Mouse (Mus musculus) kidney, embryonic 16.5 days (tissue): ENCODE measurements around the gene Tmem87b. TPM values are rescaled to one million over a fixed set of nuclear protein-coding genes. Genes with fewer than 3 reads are reported as not detected.

ENCODE experiments used
- ATAC-seq: fragments of 200-750 bp; cut with Nextera tagmentation; 2 replicates; pipeline ENCODE4 v1.8.0; 2017; ENCODE audit warnings: moderate TSS enrichment; ENCODE audit not compliant: low FRiP score, low TSS enrichment
- H3K27ac ChIP-seq: fragments of 300-500 bp; sonication (generic); 2 replicates; pipeline ENCODE4 v1.5.1; 2014; ENCODE audit warnings: low read length
- H3K27me3 ChIP-seq: fragments of 300-500 bp; sonication (generic); 2 replicates; pipeline ENCODE4 v1.6.1; 2014; ENCODE audit warnings: low read length, control low read depth, mixed read lengths; ENCODE audit not compliant: insufficient read depth
- H3K36me3 ChIP-seq: fragments of 300-500 bp; sonication (generic); 2 replicates; pipeline ENCODE4 v1.6.1; 2014; ENCODE audit warnings: low read length, control low read depth, mixed read lengths; ENCODE audit not compliant: insufficient read depth
- H3K4me1 ChIP-seq: fragments of 300-500 bp; sonication (generic); 2 replicates; pipeline ENCODE4 v1.6.1; 2014; ENCODE audit warnings: low read length, control low read depth, mixed read lengths; ENCODE audit not compliant: insufficient read depth
- H3K4me2 ChIP-seq: fragments of 300-500 bp; sonication (generic); replicated peaks from 2 replicates; pipeline ENCODE4 v1.6.1; 2014; ENCODE audit warnings: low read depth, low read length
- H3K4me3 ChIP-seq: fragments of 300-500 bp; sonication (generic); 2 replicates; pipeline ENCODE4 v1.5.1; 2014; ENCODE audit warnings: mild to moderate bottlenecking, low read length
- H3K9ac ChIP-seq: fragments of 300-500 bp; sonication (generic); replicated peaks from 2 replicates; pipeline ENCODE4 v1.6.1; 2014; ENCODE audit warnings: low read length
- H3K9me3 ChIP-seq: fragments of 300-500 bp; sonication (generic); 2 replicates; pipeline ENCODE4 v1.6.1; 2016; ENCODE audit warnings: low read length, control low read depth
- WGBS: fragments of 180-500 bp; shearing (Covaris S2); extraction: QIAGEN DNeasy Blood & Tissue Kit; methylation state at CpG from one replicate; pipeline ENCODE4 v1.1.7; 2014; 5-methylcytosine and 5-hydroxymethylcytosine counted together
- polyA plus RNA-seq: library from polyadenylated mRNA; unstranded; fragments of >200 nt; fragmentation: Nextera tagmentation; extraction: Ambion mirVana; gene quantifications from 2 replicates; pipeline ENCODE4 v1.2.1, GENCODE M21; 2015

Gene Tmem87b
- polyA plus RNA-seq, 1 experiment from 2014 or later = 33.3 TPM

- peak overlapping the region; percentile 60 for H3K4me2 ChIP-seq
- no peak for ATAC-seq
- peaks cover 11% of the 10 kb centered on the region for H3K4me1 ChIP-seq
- WGBS = 31% methylated on average over 6 of the region's 6 CpGs
- peak overlapping the region; percentile 62 for H3K27ac ChIP-seq
- no peaks in the 10 kb centered on the region for H3K27me3 ChIP-seq
- H3K4me3 ChIP-seq = peak overlapping the region; percentile 27; the same call in 1 of the 2 replicates
- H3K36me3 ChIP-seq = no peaks in the 10 kb centered on the region
- H3K9me3 ChIP-seq = no peaks in the 10 kb centered on the region
- no peak overlapping the region for H3K9ac ChIP-seq
These were observed 1.0 kb upstream of the Tmem87b start for GRCm38 (mm10) chr2:128816916-128817315.

- H3K9ac ChIP-seq = 0 out of 2 replicates have a peak overlapping the region, but pooled peaks have one; percentile 54
- H3K9me3 ChIP-seq = no peaks in the 10 kb centered on the region
- no peaks in the 10 kb centered on the region for H3K36me3 ChIP-seq
- H3K4me2 ChIP-seq = peak overlapping the region; percentile 60
- peak; percentile 64 for ATAC-seq
- H3K4me1 ChIP-seq = peaks cover 11% of the 10 kb centered on the region
- no peaks in the 10 kb centered on the region for H3K27me3 ChIP-seq
- peak overlapping the region; percentile 91 for H3K27ac ChIP-seq
- WGBS = 0% methylated on average over 7 of the region's 7 CpGs
- H3K4me3 ChIP-seq = peak overlapping the region; percentile 93
These were observed 532 bp upstream of the Tmem87b start for GRCm38 (mm10) chr2:128817387-128817785.

- Histone ChIP-seq H3K4me1 (peaks cover 11% of the 10 kb centered on the region), H3K4me3 (peak overlapping the region; percentile 93), H3K4me2 (peak overlapping the region; percentile 76), H3K9me3 (no peaks in the 10 kb centered on the region), H3K27me3 (no peaks in the 10 kb centered on the region), H3K27ac (peak overlapping the region; percentile 94), H3K36me3 (no peaks in the 10 kb centered on the region), H3K9ac (peak overlapping the region; percentile 91)
- ATAC-seq = no peak
- WGBS = 9% methylated on average over 14 of the region's 14 CpGs
These were observed 1.2 kb downstream of the Tmem87b start for GRCm38 (mm10) chr2:128818956-128819643.

- no peak for ATAC-seq
- 66% methylated on average over 2 of the region's 2 CpGs for WGBS
- no peaks in the 10 kb centered on the region for H3K27me3 ChIP-seq
These were observed 2.7 kb downstream of the Tmem87b start for GRCm38 (mm10) chr2:128820631-128821030.

GRCm38 (mm10) chr2:128823893-128824292 is 6.0 kb downstream of the Tmem87b start:
- H3K36me3 ChIP-seq = 0 out of 2 replicates have a peak, but pooled peaks cover 17% of the 10 kb centered on the region
- no peak overlapping the region for H3K27ac ChIP-seq
- H3K9ac ChIP-seq = no peak overlapping the region
- no peak for ATAC-seq
- H3K27me3 ChIP-seq = no peaks in the 10 kb centered on the region
- no peak overlapping the region for H3K4me2 ChIP-seq
- H3K4me1 ChIP-seq = peaks cover 9% of the 10 kb centered on the region
- WGBS = 88% methylated on average over 5 of the region's 5 CpGs
- no peak overlapping the region for H3K4me3 ChIP-seq
- H3K9me3 ChIP-seq = no peaks in the 10 kb centered on the region

More at GRCm38 (mm10) chr2:128820631-128821030, 2.7 kb downstream of the Tmem87b start:
- H3K4me2 ChIP-seq = no peak overlapping the region
- H3K9ac ChIP-seq = no peak overlapping the region
- H3K4me1 ChIP-seq = peaks cover 11% of the 10 kb centered on the region
- 0 out of 2 replicates have a peak, but pooled peaks cover 9% of the 10 kb centered on the region for H3K36me3 ChIP-seq
- no peak overlapping the region for H3K27ac ChIP-seq
- no peaks in the 10 kb centered on the region for H3K9me3 ChIP-seq
- no peak overlapping the region for H3K4me3 ChIP-seq

- Histone ChIP-seq H3K4me3 (no peak overlapping the region), H3K36me3 (peaks cover 20% of the 10 kb centered on the region; the same call in 1 of the 2 replicates), H3K9me3 (no peaks in the 10 kb centered on the region), H3K4me1 (no peaks in the 10 kb centered on the region), H3K9ac (no peak overlapping the region), H3K4me2 (no peak overlapping the region), H3K27me3 (no peaks in the 10 kb centered on the region), H3K27ac (no peak overlapping the region)
- no peak for ATAC-seq
- WGBS = 97% methylated on average over 1 of the region's 1 CpGs
These were observed 9.9 kb downstream of the Tmem87b start for GRCm38 (mm10) chr2:128827787-128828186.

GRCm38 (mm10) chr2:128832611-128833010 is 14.7 kb downstream of the Tmem87b start:
- H3K36me3 ChIP-seq = peaks cover 28% of the 10 kb centered on the region
- 82% methylated on average over 3 of the region's 3 CpGs for WGBS

GRCm38 (mm10) chr2:128833035-128833434 is 15.1 kb downstream of the Tmem87b start:
- no peak for ATAC-seq
- no peak overlapping the region for H3K9ac ChIP-seq
- WGBS = 92% methylated on average over 2 of the region's 2 CpGs
- no peaks in the 10 kb centered on the region for H3K27me3 ChIP-seq
- H3K27ac ChIP-seq = no peak overlapping the region
- peaks cover 25% of the 10 kb centered on the region for H3K36me3 ChIP-seq
- H3K4me2 ChIP-seq = no peak overlapping the region
- no peaks in the 10 kb centered on the region for H3K4me1 ChIP-seq
- no peaks in the 10 kb centered on the region for H3K9me3 ChIP-seq
- no peak overlapping the region for H3K4me3 ChIP-seq

More at GRCm38 (mm10) chr2:128832611-128833010, 14.7 kb downstream of the Tmem87b start:
- Histone ChIP-seq H3K27me3 (no peaks in the 10 kb centered on the region), H3K4me1 (no peaks in the 10 kb centered on the region), H3K9ac (no peak overlapping the region), H3K27ac (no peak overlapping the region), H3K4me2 (no peak overlapping the region), H3K4me3 (no peak overlapping the region), H3K9me3 (no peaks in the 10 kb centered on the region)
- no peak for ATAC-seq

- Histone ChIP-seq H3K9ac (no peak overlapping the region), H3K4me1 (no peaks in the 10 kb centered on the region), H3K4me3 (no peak overlapping the region), H3K36me3 (peaks cover 22% of the 10 kb centered on the region), H3K27me3 (no peaks in the 10 kb centered on the region), H3K9me3 (no peaks in the 10 kb centered on the region), H3K27ac (no peak overlapping the region), H3K4me2 (no peak overlapping the region)
- WGBS = 97% methylated on average over 2 of the region's 2 CpGs
- no peak for ATAC-seq
These were observed 15.5 kb downstream of the Tmem87b start for GRCm38 (mm10) chr2:128833435-128833834.

GRCm38 (mm10) chr2:128837531-128837930 is 19.6 kb downstream of the Tmem87b start:
- H3K4me2 ChIP-seq = no peak overlapping the region
- H3K4me3 ChIP-seq = no peak overlapping the region
- peaks cover 30% of the 10 kb centered on the region for H3K36me3 ChIP-seq
- H3K27ac ChIP-seq = no peak overlapping the region
- H3K9me3 ChIP-seq = no peaks in the 10 kb centered on the region
- no peaks in the 10 kb centered on the region for H3K27me3 ChIP-seq
- no peaks in the 10 kb centered on the region for H3K4me1 ChIP-seq
- WGBS = 89% methylated on average over 8 of the region's 8 CpGs
- H3K9ac ChIP-seq = no peak overlapping the region
- ATAC-seq = no peak
